Mouse (Mus musculus) midbrain, embryonic 13.5 days (tissue): Measurements from ENCODE around the gene Muc1. TPM values are rescaled to one million over a fixed set of nuclear protein-coding genes. Genes with fewer than 3 reads are reported as not detected.

Source experiments
- ATAC-seq: fragments of 200-750 bp; cut with Nextera tagmentation; 2 replicates; pipeline ENCODE4 v1.8.0; 2017; ENCODE audit warnings: mild to moderate bottlenecking, moderate TSS enrichment, moderate library complexity
- H3K27ac ChIP-seq: fragments of 300-500 bp; sonication (generic); 2 replicates; pipeline ENCODE4 v1.5.1; 2015; ENCODE audit warnings: inconsistent platforms, mild to moderate bottlenecking, moderate library complexity
- H3K27me3 ChIP-seq: fragments of 300-500 bp; sonication (generic); 2 replicates; pipeline ENCODE4 v1.6.1; 2015; ENCODE audit warnings: mild to moderate bottlenecking, inconsistent platforms
- H3K36me3 ChIP-seq: fragments of 300-500 bp; sonication (generic); 2 replicates; pipeline ENCODE4 v1.6.1; 2015; ENCODE audit warnings: mild to moderate bottlenecking, inconsistent platforms
- H3K4me1 ChIP-seq: fragments of 300-500 bp; sonication (generic); replicated peaks from 2 replicates; pipeline ENCODE4 v1.6.1; 2015; ENCODE audit warnings: inconsistent platforms
- H3K4me2 ChIP-seq: fragments of 300-500 bp; sonication (generic); replicated peaks from 2 replicates; pipeline ENCODE4 v1.6.1; 2015; ENCODE audit warnings: moderate library complexity, mild to moderate bottlenecking, inconsistent platforms
- H3K4me3 ChIP-seq: fragments of 300-500 bp; sonication (generic); replicated peaks from 2 replicates; pipeline ENCODE4 v1.5.1; 2015; ENCODE audit warnings: mild to moderate bottlenecking, inconsistent platforms
- H3K9ac ChIP-seq: fragments of 300-500 bp; sonication (generic); replicated peaks from 2 replicates; pipeline ENCODE4 v1.6.1; 2015; ENCODE audit warnings: mild to moderate bottlenecking, inconsistent platforms
- H3K9me3 ChIP-seq: fragments of 300-500 bp; sonication (generic); 2 replicates; pipeline ENCODE4 v1.6.1; 2016; ENCODE audit warnings: mild to moderate bottlenecking, inconsistent platforms
- WGBS: fragments of 180-500 bp; shearing (Covaris S2); methylation state at CpG from one replicate; pipeline ENCODE4 v1.1.7; 2015; 5-methylcytosine and 5-hydroxymethylcytosine counted together
- microRNA counts: library from miRNA; unstranded; fragments of <30 nt; microRNA quantifications from one replicate; lab custom pipeline; 2016
- microRNA-seq: library from miRNA; unstranded; fragments of <30 nt; microRNA quantifications from one replicate; pipeline ENCODE4, GENCODE M21; 2016
- polyA plus RNA-seq: library from polyadenylated mRNA; unstranded; fragments of >200 nt; fragmentation: Nextera tagmentation; extraction: Ambion mirVana; gene quantifications from 2 replicates; pipeline ENCODE4 v1.2.1, GENCODE M21; 2015

Gene Muc1
- polyA plus RNA-seq, 1 experiment from 2014 or later: 3.2 TPM

DNA sequence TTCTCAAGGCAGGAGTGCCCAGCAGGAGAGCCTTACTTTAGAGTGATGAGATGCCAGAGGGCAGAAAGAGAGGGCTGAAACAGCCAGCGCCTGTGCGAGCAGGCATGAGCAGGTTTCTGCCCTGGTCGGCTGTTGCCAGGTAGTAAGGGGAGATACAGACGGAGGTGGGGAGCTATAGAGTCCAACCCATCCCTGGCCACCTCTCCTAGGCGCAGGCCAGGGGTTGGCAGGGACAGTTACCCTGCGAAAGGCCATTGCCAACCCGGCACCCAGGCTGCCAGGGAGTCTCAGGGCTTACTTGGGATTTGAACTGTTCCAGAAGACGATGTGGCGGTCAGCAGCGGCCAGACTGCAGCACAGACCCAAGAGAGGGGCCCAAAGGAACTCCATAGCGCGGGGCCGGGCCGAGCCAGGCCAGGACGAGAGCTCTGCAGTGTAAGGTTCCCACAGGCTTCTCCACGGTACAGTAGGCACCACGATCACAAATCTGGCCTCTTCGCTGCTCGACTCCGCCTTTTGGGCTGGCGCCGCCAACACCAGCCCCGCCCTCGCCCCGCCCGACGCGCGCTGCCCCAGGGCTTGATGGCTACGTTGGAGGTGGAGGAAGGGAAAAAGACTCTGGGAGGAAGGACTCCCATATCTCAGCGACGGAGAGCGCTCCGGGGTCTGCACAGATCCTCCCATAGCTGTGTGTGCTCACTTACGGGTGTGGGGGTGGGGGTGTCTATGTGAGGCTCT, 50.5 kb downstream of the Muc1 start:
- Histone ChIP-seq H3K4me1 (peaks cover 33% of the 10 kb centered on the region), H3K36me3 (no peaks in the 10 kb centered on the region), H3K4me2 (peak overlapping the region; percentile 82), H3K9me3 (no peaks in the 10 kb centered on the region), H3K27me3 (peaks cover 55% of the 10 kb centered on the region), H3K4me3 (peak overlapping the region; percentile 44), H3K27ac (peak overlapping the region; percentile 11; the same call in 1 of the 2 replicates), H3K9ac (peak overlapping the region; percentile 61)
- ATAC-seq: peak; percentile 62
- 2% methylated on average over 35 of the region's 35 CpGs for WGBS

DNA sequence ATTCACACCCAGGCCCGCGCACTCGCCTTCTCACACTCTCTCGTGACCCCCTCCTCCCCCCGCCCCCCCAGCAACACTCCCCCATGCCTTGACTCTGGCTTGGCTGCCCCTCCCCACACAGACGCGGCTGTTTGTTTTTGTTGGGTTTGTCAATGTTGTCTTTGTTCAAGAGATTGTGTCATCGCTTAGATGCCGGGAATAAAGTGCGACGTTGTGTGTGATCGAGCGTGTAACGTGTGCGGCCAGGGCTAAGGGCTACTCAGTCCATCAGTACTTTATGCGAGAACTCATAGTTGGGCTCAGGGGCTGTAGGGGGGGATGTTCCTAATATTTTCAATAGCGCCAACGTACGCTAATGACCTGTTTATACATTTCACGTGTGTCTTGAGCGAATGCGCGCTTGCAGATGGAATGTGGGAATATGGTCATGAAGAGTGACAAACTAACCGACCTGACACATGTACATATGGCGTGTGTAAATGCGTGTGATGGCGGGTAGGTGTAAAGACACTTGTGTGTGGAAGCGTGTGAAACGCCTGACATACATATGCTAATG, 51.3 kb downstream of the Muc1 start:
- WGBS: under 1% methylated on average over 29 of the region's 29 CpGs
- H3K27me3 ChIP-seq: peaks cover 58% of the 10 kb centered on the region
- H3K27ac ChIP-seq: 0 out of 2 replicates have a peak overlapping the region, but pooled peaks have one; percentile 11
- H3K9me3 ChIP-seq: no peaks in the 10 kb centered on the region
- peaks cover 33% of the 10 kb centered on the region for H3K4me1 ChIP-seq
- H3K9ac ChIP-seq: peak overlapping the region; percentile 61
- peak overlapping the region; percentile 44 for H3K4me3 ChIP-seq
- peak overlapping the region; percentile 82 for H3K4me2 ChIP-seq
- no peaks in the 10 kb centered on the region for H3K36me3 ChIP-seq
- peak; percentile 24; the same call in 1 of the 2 replicates for ATAC-seq

DNA sequence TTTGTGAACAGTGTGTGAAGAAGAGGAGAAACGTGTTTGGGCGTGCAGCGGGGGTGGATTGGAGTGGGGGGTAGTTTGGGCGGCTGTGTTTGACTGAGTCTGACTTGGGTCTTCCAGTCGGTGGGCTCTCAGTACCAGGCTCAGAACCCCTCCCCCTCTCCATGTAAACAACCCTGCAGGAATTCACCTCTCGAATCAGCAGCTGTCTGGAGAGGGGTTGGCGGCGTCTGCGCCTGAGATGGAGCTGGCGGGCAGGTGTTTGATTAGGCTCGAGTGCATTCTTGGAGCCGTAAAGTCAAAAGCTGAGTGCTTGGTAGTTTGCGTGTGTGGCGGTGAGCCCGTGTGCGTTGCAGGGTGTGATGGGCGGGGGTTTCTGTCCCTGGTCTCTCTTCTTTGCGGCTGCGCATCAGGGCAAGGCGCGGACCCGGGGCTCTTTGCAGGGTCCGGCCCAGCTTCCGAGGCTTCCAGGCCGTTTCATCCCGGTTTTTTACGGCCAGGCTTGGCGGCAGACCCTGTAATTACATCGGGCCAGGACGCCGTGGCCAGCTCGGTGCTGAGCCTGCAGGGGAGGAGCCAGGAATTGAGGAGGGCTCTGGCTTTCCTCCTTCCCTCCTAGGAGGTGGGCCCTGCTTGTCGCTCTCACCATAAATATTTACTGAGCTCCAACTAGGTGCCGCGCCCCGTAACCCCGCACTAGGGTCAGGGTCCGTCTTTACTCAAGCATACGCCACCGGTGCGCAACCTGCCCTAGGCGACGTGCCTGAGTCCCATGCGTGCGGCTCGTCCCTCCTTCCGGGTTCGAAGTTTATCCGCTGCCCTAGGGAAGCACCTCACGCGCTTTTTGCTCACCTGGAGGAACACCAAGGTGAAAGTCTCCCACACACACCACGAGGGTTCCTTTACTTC, 52.0 kb downstream of the Muc1 start, which contains the start of gene Efna1:
Gene Efna1 (minus strand): TSS at position 537 of the 906 bp plus-strand sequence.
- WGBS: under 1% methylated on average over 52 of the region's 52 CpGs
- Histone ChIP-seq H3K36me3 (no peaks in the 10 kb centered on the region), H3K4me1 (peaks cover 33% of the 10 kb centered on the region), H3K27me3 (peaks cover 58% of the 10 kb centered on the region), H3K4me2 (peak within 1 kb of the TSS; percentile 82), H3K9ac (peak within 1 kb of the TSS; percentile 61), H3K27ac (0 out of 2 replicates have a peak within 1 kb of the TSS, but pooled peaks have one; percentile 11), H3K9me3 (no peaks in the 10 kb centered on the region), H3K4me3 (peak within 1 kb of the TSS; percentile 44)
- peak; percentile 49 for ATAC-seq

DNA sequence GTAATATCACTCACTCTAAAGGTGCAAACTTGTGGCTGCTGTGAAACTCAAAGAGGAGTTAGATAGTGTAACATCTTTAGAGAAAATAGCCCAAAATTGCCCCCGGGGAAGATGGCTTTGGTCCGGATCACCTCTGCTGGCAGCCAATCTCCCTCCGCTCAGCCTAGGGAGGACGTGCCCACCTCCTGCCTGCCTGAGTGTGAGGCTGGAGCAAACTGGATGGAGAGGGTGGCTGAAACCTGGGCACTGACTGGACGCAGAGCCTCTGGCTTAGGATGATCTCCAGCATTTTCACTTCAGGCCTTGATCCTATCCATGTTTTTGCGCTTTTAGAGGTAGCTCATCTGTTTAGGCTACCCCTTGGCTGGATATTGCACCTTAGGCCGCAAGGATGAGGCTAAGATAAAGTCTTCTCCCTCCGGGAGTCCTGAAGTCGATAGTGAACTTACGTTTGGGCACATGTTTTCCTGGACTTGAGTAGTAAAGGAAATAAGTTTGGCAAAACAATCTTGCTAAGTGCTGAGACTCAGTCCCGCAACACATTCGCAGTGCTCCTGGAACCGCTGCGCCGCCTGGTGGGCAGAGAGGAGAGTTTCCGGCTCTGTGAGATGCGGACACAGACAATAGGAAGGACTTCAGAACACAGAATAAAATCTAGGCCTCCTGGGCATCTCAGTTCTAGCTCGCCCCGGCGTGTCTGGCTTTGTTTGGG, 52.9 kb downstream of the Muc1 start:
- peaks cover 33% of the 10 kb centered on the region for H3K4me1 ChIP-seq
- 13% methylated on average over 20 of the region's 20 CpGs for WGBS
- no peak overlapping the region for H3K9ac ChIP-seq

DNA sequence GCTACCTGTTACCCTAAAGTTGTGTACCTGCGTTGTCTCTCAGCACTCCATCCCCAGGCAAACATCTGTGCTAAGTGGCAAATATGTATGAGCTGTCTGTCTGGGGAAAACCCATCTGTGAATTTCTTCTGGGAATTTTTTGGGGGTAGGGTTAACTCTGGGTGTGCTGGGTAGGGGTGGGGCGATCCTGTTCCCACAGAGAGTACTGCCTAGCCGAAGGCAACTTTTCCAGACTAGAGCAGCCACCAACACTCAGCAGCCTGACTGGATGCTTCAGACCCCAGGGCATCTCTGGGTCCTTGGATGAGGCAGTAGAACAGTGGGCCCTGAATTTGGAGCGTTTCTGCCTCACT, 53.4 kb downstream of the Muc1 start:
- 0 out of 2 replicates have a peak overlapping the region, but pooled peaks have one; percentile 16 for H3K9ac ChIP-seq
- no peak overlapping the region for H3K4me3 ChIP-seq
- no peak overlapping the region for H3K4me2 ChIP-seq
- no peaks in the 10 kb centered on the region for H3K36me3 ChIP-seq
- peaks cover 33% of the 10 kb centered on the region for H3K4me1 ChIP-seq
- H3K27ac ChIP-seq: no peak overlapping the region
- WGBS: 24% methylated on average over 4 of the region's 4 CpGs
- ATAC-seq: no peak
- H3K27me3 ChIP-seq: peaks cover 46% of the 10 kb centered on the region
- H3K9me3 ChIP-seq: no peaks in the 10 kb centered on the region

More for the DNA sequence above, 52.9 kb downstream of the Muc1 start:
- Histone ChIP-seq H3K4me3 (peak overlapping the region; percentile 44), H3K36me3 (no peaks in the 10 kb centered on the region), H3K27me3 (peaks cover 51% of the 10 kb centered on the region), H3K27ac (no peak overlapping the region), H3K9me3 (no peaks in the 10 kb centered on the region), H3K4me2 (peak overlapping the region; percentile 82)
- no peak for ATAC-seq

MicroRNAs encoded within 50 kb of the gene (microRNA counts, 519-probe panel; counts per million panel counts)
- microRNA mmu-miR-92b (lab: Ali Mortazavi, UCI): 3,974 counts per million, percentile 74 among the panel's probes with 10 or more counts

Small RNA genes lying within 50 kb of the gene (microRNA-seq; reads per million reads assigned to microRNA genes)
- gene Mir92b: 8,865 reads per million, percentile 95 among the genes with 10 or more reads in this experiment

Other genes starting within 250 kb of the Muc1 start
- gene Rusc1, start 135.7 kb upstream of the Muc1 start, polyA plus RNA-seq: 59.8 and 69.5 TPM in 2 replicates
- not detected in 2 replicates for gene Gm43738, start 128.0 kb upstream of the Muc1 start, polyA plus RNA-seq
- gene Fdps, start 127.1 kb upstream of the Muc1 start, polyA plus RNA-seq: 351 and 358 TPM in 2 replicates
- 0.24 TPM in 1 of 2 replicates, not detected in the other for gene Pklr, start 92.9 kb upstream of the Muc1 start, polyA plus RNA-seq
- gene Hcn3, start 68.9 kb upstream of the Muc1 start, polyA plus RNA-seq: 28.9 and 32.3 TPM in 2 replicates
- gene Clk2, start 64.3 kb upstream of the Muc1 start, polyA plus RNA-seq: 24.9 and 32.9 TPM in 2 replicates
- 110 and 116 TPM in 2 replicates for gene Scamp3, start 51.6 kb upstream of the Muc1 start, polyA plus RNA-seq
- 27.5 and 31.3 TPM in 2 replicates for gene Fam189b, start 45.9 kb upstream of the Muc1 start, polyA plus RNA-seq
- 43.5 and 46.7 TPM in 2 replicates for gene Gba, start 26.1 kb upstream of the Muc1 start, polyA plus RNA-seq
- 82.9 and 86.2 TPM in 2 replicates for gene Thbs3, start 13.9 kb upstream of the Muc1 start, polyA plus RNA-seq
- gene Mtx1, start 2.0 kb upstream of the Muc1 start, polyA plus RNA-seq: 158 and 165 TPM in 2 replicates
- gene Krtcap2, start 16.9 kb downstream of the Muc1 start, polyA plus RNA-seq: 205 and 209 TPM in 2 replicates
- gene Trim46, start 17.3 kb downstream of the Muc1 start, polyA plus RNA-seq: 58.6 and 59.4 TPM in 2 replicates
- gene Dpm3, start 30.3 kb downstream of the Muc1 start, polyA plus RNA-seq: 74.6 and 75.9 TPM in 2 replicates
- gene Slc50a1, start 41.5 kb downstream of the Muc1 start, polyA plus RNA-seq: 31.8 and 37.5 TPM in 2 replicates
- 9.7 and 10.7 TPM in 2 replicates for gene Efna1, start 52.1 kb downstream of the Muc1 start, polyA plus RNA-seq
- gene Efna3, start 93.9 kb downstream of the Muc1 start, polyA plus RNA-seq: 21.8 and 22.5 TPM in 2 replicates
- gene Efna4, start 109.0 kb downstream of the Muc1 start, polyA plus RNA-seq: 8.8 and 11.4 TPM in 2 replicates
- gene Adam15, start 120.9 kb downstream of the Muc1 start, polyA plus RNA-seq: 28.2 and 34.2 TPM in 2 replicates
- gene Dcst2, start 132.9 kb downstream of the Muc1 start, polyA plus RNA-seq: 0.19 and 0.24 TPM in 2 replicates
- gene Dcst1, start 136.2 kb downstream of the Muc1 start, polyA plus RNA-seq: 0.88 and 0.93 TPM in 2 replicates
- gene Zbtb7b, start 165.7 kb downstream of the Muc1 start, polyA plus RNA-seq: 0.45 and 0.54 TPM in 2 replicates
- 1.5 TPM in 1 of 2 replicates, not detected in the other for gene Lenep, start 173.7 kb downstream of the Muc1 start, polyA plus RNA-seq
- gene Flad1, start 182.8 kb downstream of the Muc1 start, polyA plus RNA-seq: 37.2 and 37.8 TPM in 2 replicates
- 176 and 177 TPM in 2 replicates for gene Cks1b, start 189.3 kb downstream of the Muc1 start, polyA plus RNA-seq
- 17.3 and 17.8 TPM in 2 replicates for gene Shc1, start 189.4 kb downstream of the Muc1 start, polyA plus RNA-seq
- 37.4 and 43.4 TPM in 2 replicates for gene Pygo2, start 201.2 kb downstream of the Muc1 start, polyA plus RNA-seq
- gene Pbxip1, start 207.6 kb downstream of the Muc1 start, polyA plus RNA-seq: 12.2 and 14.1 TPM in 2 replicates
- gene Pmvk, start 225.5 kb downstream of the Muc1 start, polyA plus RNA-seq: 99.9 and 104 TPM in 2 replicates